ENCODE assay signal across 31 mouse cellular contexts in the genomic region with DNA sequence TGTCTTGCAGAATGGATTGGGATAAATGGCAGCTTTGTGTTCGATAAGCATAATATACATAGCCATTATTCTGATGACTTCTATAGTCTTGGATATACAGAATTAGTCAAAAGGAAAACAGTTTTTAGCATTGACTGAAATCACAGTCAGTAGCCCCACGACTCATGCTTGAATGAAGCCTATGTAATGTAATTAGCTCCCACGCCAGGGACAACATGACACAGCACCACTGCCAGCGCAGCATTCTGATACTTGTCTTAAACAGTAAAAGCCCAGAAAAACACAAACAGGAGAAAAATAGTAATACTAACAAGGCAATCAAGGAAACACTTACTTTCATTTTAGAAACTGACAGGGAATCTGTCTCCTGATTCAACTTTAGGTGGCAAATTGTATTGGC.
DNase-seq lines count a peak whose midpoint lies in the region; ATAC-seq and TF ChIP-seq lines count a peak whose summit lies in the region.
"Had no signal": no experiment of that assay in that cellular context is flagged by ENCODE, and none has a peak within 500 bp of the region (broad histone marks: within the 10 kb centered on the region; RNA-seq: fewer than 3 reads in every experiment).

No protein-coding gene starts in this region.

- TF ChIP-seq CTCF in brain, embryonic 14.5 days (IDR thresholded peaks at IDR 0.05; ENCODE audit: borderline replicate concordance, extremely low read depth, insufficient read depth, insufficient read length) = no peak
- TF ChIP-seq CTCF in forebrain, postnatal 0 days (IDR thresholded peaks at IDR 0.05; ENCODE audit: low read depth) = no peak
- no peak for TF ChIP-seq CTCF in lung, adult 2 months (IDR thresholded peaks at IDR 0.05; ENCODE audit: insufficient read depth, low read length)

- no peak for TF ChIP-seq POLR2A in brain, embryonic 14.5 days (IDR thresholded peaks at IDR 0.05; ENCODE audit: borderline replicate concordance, extremely low read depth, insufficient read depth, insufficient read length, poor library complexity, severe bottlenecking)
- no peak for TF ChIP-seq POLR2A in lung, adult 2 months (IDR thresholded peaks at IDR 0.05; ENCODE audit: borderline replicate concordance, extremely low read depth, low read depth, low read length)

- DNase-seq in forebrain, embryonic 14.5 days (ENCODE audit: low spot score) = peak; percentile 53
- no peak for DNase-seq in forebrain, embryonic 10.5 days (ENCODE audit: extremely low spot score, low spot score)
- peak; percentile 16 to 46 for DNase-seq in left cerebral cortex, postnatal 25 days (ENCODE audit: low spot score in 2 of 2)
- DNase-seq in left cerebral cortex, postnatal 36 days (ENCODE audit: low spot score in 2 of 2) = no peak
- peak; percentile 64 for DNase-seq in brain, embryonic 14.5 days (ENCODE audit: low read depth)
- peak; percentile 25 for DNase-seq in forebrain, postnatal 0 days
- no peak for DNase-seq in lung, adult 2 months
- DNase-seq: adrenal gland, postnatal 36 days; B cell, adult 2 months; cerebellum, adult 9-11 months; gastrocnemius, adult 2 months; gastrocnemius, postnatal 36 days; heart, adult 18-20 months; heart, postnatal 4 days; kidney, adult 11 months; kidney, postnatal 25 days; right cerebral cortex, postnatal 4 days; thymus, adult 2 months; thymus, postnatal 36 days had no signal

- H3K9me3 ChIP-seq in forebrain, embryonic 14.5 days (replicated peaks; ENCODE audit: control insufficient read depth, low read length) = no peaks in the 10 kb centered on the region
- no peaks in the 10 kb centered on the region for H3K9me3 ChIP-seq in forebrain, embryonic 10.5 days
- H3K9me3 ChIP-seq in forebrain, postnatal 0 days (ENCODE audit: low read length) = no peaks in the 10 kb centered on the region
- H3K9me3 ChIP-seq: kidney, embryonic 15.5 days; limb, embryonic 12.5 days; liver, embryonic 15.5 days; lung, embryonic 15.5 days; midbrain, embryonic 10.5 days; neural tube, embryonic 12.5 days had no signal

- no peak overlapping the region for H3K27ac ChIP-seq in forebrain, embryonic 14.5 days (ENCODE audit: low read depth, low read length)
- H3K27ac ChIP-seq in forebrain, embryonic 10.5 days = no peak overlapping the region
- no peak overlapping the region for H3K27ac ChIP-seq in forebrain, postnatal 0 days (ENCODE audit: low read depth, low read length)
- H3K27ac ChIP-seq: gastrocnemius, adult 2 months; hindbrain, embryonic 14.5 days; kidney, embryonic 15.5 days; limb, embryonic 12.5 days; liver, embryonic 15.5 days; lung, embryonic 15.5 days; midbrain, embryonic 10.5 days; neural tube, embryonic 12.5 days had no signal

- 0 out of 2 replicates have a peak overlapping the region, but pooled peaks have one; percentile 18 for H3K4me2 ChIP-seq in forebrain, embryonic 14.5 days (ENCODE audit: low read length)
- no peak overlapping the region for H3K4me2 ChIP-seq in forebrain, postnatal 0 days (ENCODE audit: low read depth)
- H3K4me2 ChIP-seq: heart, embryonic 11.5 days; hindbrain, embryonic 14.5 days; kidney, embryonic 15.5 days; limb, embryonic 12.5 days; liver, embryonic 15.5 days; lung, embryonic 15.5 days; neural tube, embryonic 12.5 days had no signal

- H3K27me3 ChIP-seq in forebrain, embryonic 14.5 days (replicated peaks; ENCODE audit: control insufficient read depth, insufficient read depth, low read length) = no peaks in the 10 kb centered on the region
- H3K27me3 ChIP-seq in forebrain, embryonic 10.5 days (ENCODE audit: poor library complexity, severe bottlenecking) = no peaks in the 10 kb centered on the region
- H3K27me3 ChIP-seq in forebrain, postnatal 0 days (ENCODE audit: insufficient read depth, low read length) = no peaks in the 10 kb centered on the region
- H3K27me3 ChIP-seq: kidney, embryonic 15.5 days; limb, embryonic 12.5 days; liver, embryonic 15.5 days; lung, embryonic 15.5 days; neural tube, embryonic 12.5 days had no signal

- H3K9ac ChIP-seq in forebrain, embryonic 14.5 days (ENCODE audit: low read length) = no peak overlapping the region
- no peak overlapping the region for H3K9ac ChIP-seq in forebrain, postnatal 0 days
- H3K9ac ChIP-seq: hindbrain, embryonic 14.5 days; kidney, embryonic 15.5 days; limb, embryonic 12.5 days; liver, embryonic 15.5 days; lung, embryonic 15.5 days; neural tube, embryonic 12.5 days had no signal

- no peaks in the 10 kb centered on the region for H3K36me3 ChIP-seq in forebrain, embryonic 14.5 days (ENCODE audit: control insufficient read depth, insufficient read depth, low read length)
- H3K36me3 ChIP-seq in forebrain, embryonic 10.5 days (replicated peaks) = no peaks in the 10 kb centered on the region
- H3K36me3 ChIP-seq in forebrain, postnatal 0 days (ENCODE audit: insufficient read depth) = no peaks in the 10 kb centered on the region
- H3K36me3 ChIP-seq: kidney, embryonic 15.5 days; limb, embryonic 12.5 days; liver, embryonic 15.5 days; lung, embryonic 15.5 days; midbrain, embryonic 10.5 days; neural tube, embryonic 12.5 days had no signal

- peak; percentile 63; the same call in 1 of the 2 replicates for ATAC-seq in forebrain, embryonic 14.5 days
- ATAC-seq in forebrain, postnatal 0 days = no peak
- ATAC-seq: inflammation-experienced regulatory T-cells, adult 6 months; midbrain, embryonic 16.5 days had no signal

- WGBS in forebrain, embryonic 14.5 days = 15% methylated on average over 4 of the region's 4 CpGs
- 60% methylated on average over 4 of the region's 4 CpGs for WGBS in forebrain, embryonic 10.5 days
- 15% methylated on average over 4 of the region's 4 CpGs for WGBS in forebrain, postnatal 0 days
- WGBS in lung, adult 2 months = 84% methylated on average over 4 of the region's 4 CpGs

- peaks cover 5% of the 10 kb centered on the region for H3K4me1 ChIP-seq in forebrain, embryonic 14.5 days (ENCODE audit: control insufficient read depth, insufficient read depth, low read length)
- peaks cover 27% of the 10 kb centered on the region for H3K4me1 ChIP-seq in forebrain, embryonic 10.5 days
- H3K4me1 ChIP-seq in forebrain, postnatal 0 days (ENCODE audit: insufficient read depth) = 0 out of 2 replicates have a peak, but pooled peaks cover 4% of the 10 kb centered on the region
- H3K4me1 ChIP-seq in lung, adult 2 months (ENCODE audit: control insufficient read depth, insufficient read depth, low read length) = no peaks in the 10 kb centered on the region
- H3K4me1 ChIP-seq: kidney, embryonic 15.5 days; liver, embryonic 15.5 days; lung, embryonic 15.5 days; neural tube, embryonic 12.5 days had no signal

- H3K4me3 ChIP-seq in forebrain, embryonic 14.5 days (ENCODE audit: low read depth, low read length) = no peak overlapping the region
- no peak overlapping the region for H3K4me3 ChIP-seq in forebrain, embryonic 10.5 days
- no peak overlapping the region for H3K4me3 ChIP-seq in forebrain, postnatal 0 days (ENCODE audit: low read depth, low read length)
- H3K4me3 ChIP-seq in lung, adult 2 months (replicated peaks; ENCODE audit: extremely low read depth, low read depth, low read length) = no peak overlapping the region
- H3K4me3 ChIP-seq: erythroblast, embryonic 14.5 days; gastrocnemius, adult 2 months; kidney, embryonic 15.5 days; limb, embryonic 12.5 days; liver, embryonic 15.5 days; lung, embryonic 15.5 days; midbrain, embryonic 10.5 days; myocyte; neural tube, embryonic 12.5 days had no signal

- intact Hi-C loops in left cerebral cortex, postnatal 25 days (cut with DNase I) = no loop called here
- intact Hi-C loops in left cerebral cortex, postnatal 36 days (cut with DNase I) = no loop called here

Comparison
In these comparisons a context has a peak if more than half of its experiments do, and no peak if none do; other contexts are left out.
1. DNase-seq: peak in forebrain, embryonic 14.5 days (single experiment), left cerebral cortex, postnatal 25 days (2 of 2), brain, embryonic 14.5 days (single experiment) and forebrain, postnatal 0 days (single experiment); none in forebrain, embryonic 10.5 days (single experiment), left cerebral cortex, postnatal 36 days (0 of 2) and lung, adult 2 months (single experiment).